Mouse (Mus musculus) lung, postnatal 0 days (tissue): ENCODE measurements around the gene Cipc. TPM values are rescaled to one million over a fixed set of nuclear protein-coding genes. Genes with fewer than 3 reads are reported as not detected.

Source experiments
- ATAC-seq: fragments of 200-750 bp; cut with Nextera tagmentation; 2 replicates; pipeline ENCODE4 v1.8.0; 2017; ENCODE audit warnings: moderate library complexity
- DNase-seq: peaks from one replicate; pipeline ENCODE4 v3.0.0-alpha.2; 2016; ENCODE audit warnings: low spot score
- H3K27ac ChIP-seq: fragments of 300-500 bp; sonication (generic); 2 replicates; pipeline ENCODE4 v1.5.1; 2014; ENCODE audit warnings: antibody characterized with exemption, mild to moderate bottlenecking, low read length, mixed read lengths
- H3K27me3 ChIP-seq: fragments of 300-500 bp; sonication (generic); replicated peaks from 2 replicates; pipeline ENCODE4 v1.6.1; 2014; ENCODE audit warnings: low read length, mixed read lengths; ENCODE audit not compliant: insufficient read depth
- H3K36me3 ChIP-seq: fragments of 300-500 bp; sonication (generic); 2 replicates; pipeline ENCODE4 v1.6.1; 2014; ENCODE audit warnings: low read length, mixed read lengths; ENCODE audit not compliant: insufficient read depth
- H3K4me1 ChIP-seq: fragments of 300-500 bp; sonication (generic); 2 replicates; pipeline ENCODE4 v1.6.1; 2014; ENCODE audit warnings: antibody characterized with exemption, low read depth, low read length, mixed read lengths; ENCODE audit not compliant: insufficient read depth
- H3K4me2 ChIP-seq: fragments of 300-500 bp; sonication (generic); replicated peaks from 2 replicates; pipeline ENCODE4 v1.6.1; 2014; ENCODE audit warnings: low read depth, mild to moderate bottlenecking, low read length, moderate library complexity, mixed read lengths
- H3K4me3 ChIP-seq: fragments of 300-500 bp; sonication (generic); 2 replicates; pipeline ENCODE4 v1.5.1; 2014; ENCODE audit warnings: low read depth, low read length
- H3K9ac ChIP-seq: fragments of 300-500 bp; sonication (generic); replicated peaks from 2 replicates; pipeline ENCODE4 v1.6.1; 2014; ENCODE audit warnings: low read depth, mild to moderate bottlenecking
- H3K9me3 ChIP-seq: fragments of 300-500 bp; sonication (generic); 2 replicates; pipeline ENCODE4 v1.6.1; 2016; ENCODE audit warnings: low read length, mixed read lengths
- CTCF ChIP-seq: IDR thresholded peaks from 2 replicates; pipeline ENCODE4 v1.5.1; 2016; ENCODE audit warnings: antibody characterized with exemption, mild to moderate bottlenecking
- EP300 ChIP-seq: IDR thresholded peaks from 2 replicates; pipeline ENCODE4 v1.6.1; 2016; ENCODE audit warnings: antibody characterized with exemption, mild to moderate bottlenecking, control low read depth
- WGBS: fragments of 180-500 bp; shearing (Covaris S2); extraction: QIAGEN DNeasy Blood & Tissue Kit; methylation state at CpG from one replicate; pipeline ENCODE4 v1.1.7; 2014; 5-methylcytosine and 5-hydroxymethylcytosine counted together
- polyA plus RNA-seq: library from polyadenylated mRNA; unstranded; fragments of >200 nt; fragmentation: Nextera tagmentation; extraction: Ambion mirVana; gene quantifications from 2 replicates; pipeline ENCODE4 v1.2.1, GENCODE M21; 2015

The Cipc gene
- polyA plus RNA-seq, 1 experiment from 2014 or later, result 12.5 TPM

- ATAC-seq (no peak; the same call in 1 of the 2 replicates), DNase-seq (peak; percentile 61)
- H3K4me1 ChIP-seq, result no peaks in the 10 kb centered on the region
- no peak overlapping the region for H3K27ac ChIP-seq
- H3K4me2 ChIP-seq, result no peak overlapping the region
- no peaks in the 10 kb centered on the region for H3K27me3 ChIP-seq
- H3K9ac ChIP-seq, result no peak overlapping the region
- WGBS, result 41% methylated on average over 5 of the region's 5 CpGs
- H3K36me3 ChIP-seq, result no peaks in the 10 kb centered on the region
- no peak for TF ChIP-seq EP300
- peak; percentile 55 for TF ChIP-seq CTCF
- H3K4me3 ChIP-seq, result no peak overlapping the region
- H3K9me3 ChIP-seq, result no peaks in the 10 kb centered on the region
Observed at GRCm38 (mm10) chr12:87000151-87000839, 53.5 kb downstream of the Cipc start.

GRCm38 (mm10) chr12:87000840-87001176 lies 54.0 kb downstream of the Cipc start:
- Histone ChIP-seq H3K4me1 (no peaks in the 10 kb centered on the region), H3K36me3 (no peaks in the 10 kb centered on the region), H3K4me2 (no peak overlapping the region), H3K9ac (no peak overlapping the region), H3K9me3 (no peaks in the 10 kb centered on the region), H3K4me3 (no peak overlapping the region), H3K27me3 (no peaks in the 10 kb centered on the region), H3K27ac (no peak overlapping the region)
- DNase-seq (no peak), ATAC-seq (no peak)
- TF ChIP-seq EP300, result no peak
- TF ChIP-seq CTCF, result no peak
- WGBS, result 34% methylated on average over 6 of the region's 6 CpGs

- H3K4me3 ChIP-seq, result no peak overlapping the region
- H3K36me3 ChIP-seq, result no peaks in the 10 kb centered on the region
- H3K27ac ChIP-seq, result no peak overlapping the region
- H3K4me2 ChIP-seq, result no peak overlapping the region
- ATAC-seq (no peak), DNase-seq (no peak)
- no peaks in the 10 kb centered on the region for H3K27me3 ChIP-seq
- no peak overlapping the region for H3K9ac ChIP-seq
- 38% methylated on average over 7 of the region's 7 CpGs for WGBS
- no peaks in the 10 kb centered on the region for H3K9me3 ChIP-seq
- TF ChIP-seq EP300, result no peak
- no peak for TF ChIP-seq CTCF
- H3K4me1 ChIP-seq, result no peaks in the 10 kb centered on the region
Observed at GRCm38 (mm10) chr12:87002209-87002608, 55.4 kb downstream of the Cipc start.

- ATAC-seq, result no peak
- WGBS, result 70% methylated on average over 7 of the region's 7 CpGs
- Histone ChIP-seq H3K27me3 (no peaks in the 10 kb centered on the region), H3K36me3 (no peaks in the 10 kb centered on the region), H3K27ac (no peak overlapping the region), H3K4me2 (no peak overlapping the region), H3K9ac (no peak overlapping the region), H3K4me1 (no peaks in the 10 kb centered on the region), H3K9me3 (no peaks in the 10 kb centered on the region), H3K4me3 (no peak overlapping the region)
- TF ChIP-seq CTCF (no peak), EP300 (no peak)
- DNase-seq, result no peak
Observed at GRCm38 (mm10) chr12:87002815-87003214, 56.0 kb downstream of the Cipc start.

- Histone ChIP-seq H3K9ac (no peak overlapping the region), H3K27me3 (no peaks in the 10 kb centered on the region), H3K36me3 (no peaks in the 10 kb centered on the region), H3K4me2 (no peak overlapping the region), H3K9me3 (no peaks in the 10 kb centered on the region), H3K4me3 (no peak overlapping the region), H3K4me1 (no peaks in the 10 kb centered on the region), H3K27ac (no peak overlapping the region)
- no peak for DNase-seq
- no peak for TF ChIP-seq CTCF
- no peak for TF ChIP-seq EP300
- ATAC-seq, result no peak
- WGBS, result 28% methylated on average over 3 of the region's 3 CpGs
Observed at GRCm38 (mm10) chr12:87003606-87004005, 56.8 kb downstream of the Cipc start.

GRCm38 (mm10) chr12:87004596-87004995 lies 57.8 kb downstream of the Cipc start:
- Histone ChIP-seq H3K4me1 (no peaks in the 10 kb centered on the region), H3K4me2 (no peak overlapping the region), H3K36me3 (no peaks in the 10 kb centered on the region), H3K4me3 (no peak overlapping the region), H3K9ac (no peak overlapping the region), H3K9me3 (no peaks in the 10 kb centered on the region), H3K27me3 (no peaks in the 10 kb centered on the region), H3K27ac (no peak overlapping the region)
- TF ChIP-seq CTCF (no peak), EP300 (no peak)
- WGBS, result 64% methylated on average over 4 of the region's 4 CpGs
- ATAC-seq (no peak), DNase-seq (no peak)

Other genes starting within 250 kb of the Cipc start
- 4.2 and 5.2 TPM in 2 replicates for gene Angel1, start 220.6 kb upstream of the Cipc start, polyA plus RNA-seq
- gene Lrrc74a, start 212.7 kb upstream of the Cipc start, polyA plus RNA-seq, result not detected in 2 replicates
- gene Irf2bpl, start 62.2 kb upstream of the Cipc start, polyA plus RNA-seq, result 39.5 and 49.1 TPM in 2 replicates
- 0.04 TPM in 1 of 2 replicates, not detected in the other for gene Zdhhc22, start 43.4 kb downstream of the Cipc start, polyA plus RNA-seq
- gene Tmem63c, start 74.3 kb downstream of the Cipc start, polyA plus RNA-seq, result 0.11 and 0.12 TPM in 2 replicates
- 3.0 and 3.9 TPM in 2 replicates for gene Ngb, start 155.5 kb downstream of the Cipc start, polyA plus RNA-seq
- gene Gstz1, start 200.1 kb downstream of the Cipc start, polyA plus RNA-seq, result 48.3 and 51.7 TPM in 2 replicates
- 9.5 and 10.5 TPM in 2 replicates for gene Pomt2, start 200.9 kb downstream of the Cipc start, polyA plus RNA-seq